Mouse (Mus musculus) liver, adult 10 weeks (tissue): ENCODE data around the gene Ssxb9. TPM values are rescaled to one million over a fixed set of nuclear protein-coding genes. Genes with fewer than 3 reads are reported as not detected.

Experiments used
- polyA plus RNA-seq: library from polyadenylated mRNA; stranded (reverse); fragments of 350-450 nt; fragmentation: Illumina TruSeq; extraction: RNeasy Lipid Tissue Mini Kit (QIAGEN cat#74804); gene quantifications from one replicate; pipeline ENCODE4 v1.2.3, GENCODE M21; 2014; ENCODE audit warnings: low read depth, low replicate concordance

The Ssxb9 gene
- polyA plus RNA-seq: not detected

DNA sequence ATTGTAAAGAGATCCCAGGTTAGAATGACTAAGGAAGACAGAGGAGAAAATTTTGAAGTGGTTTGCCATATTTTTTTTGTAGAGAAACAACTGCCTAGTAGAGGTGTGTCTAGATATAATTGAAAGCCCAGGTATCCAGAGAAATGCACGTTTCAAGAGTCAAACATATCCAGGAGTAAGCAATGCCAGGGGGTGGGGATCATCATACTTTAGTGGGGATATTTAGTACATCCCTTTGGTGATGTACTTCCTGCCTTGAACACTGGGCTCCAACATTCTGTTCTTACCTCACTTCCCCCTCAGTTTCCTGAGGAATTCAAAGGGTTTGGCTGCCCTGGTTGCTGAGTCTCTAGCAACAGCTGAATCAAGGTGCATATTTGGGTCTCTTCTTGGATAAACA, at the start of gene Ssxb9:
Gene Ssxb9 (plus strand): TSS at position 301 of the 400 bp plus-strand sequence.

DNA sequence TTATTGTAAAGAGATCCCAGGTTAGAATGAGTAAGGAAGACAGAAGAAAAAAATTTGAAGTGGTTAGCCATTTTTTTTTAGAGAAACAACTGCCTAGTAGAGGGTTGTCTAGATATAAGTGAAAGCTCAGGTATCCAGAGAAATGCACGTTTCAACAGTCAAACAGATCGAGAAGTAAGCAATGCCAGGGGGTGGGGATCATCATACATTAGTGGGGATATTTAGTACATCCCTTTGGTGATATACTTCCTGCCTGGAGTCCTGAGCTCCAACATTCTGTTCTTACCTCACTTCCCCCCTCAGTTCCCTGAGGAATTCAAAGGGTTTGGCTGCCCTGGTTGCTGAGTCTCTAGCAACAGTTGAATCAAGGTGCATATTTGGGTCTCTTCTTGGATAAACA, 39.7 kb upstream of the Ssxb9 start, which contains the start of gene Ssxb10:
Gene Ssxb10 (plus strand): TSS at position 301 of the 400 bp plus-strand sequence.

DNA sequence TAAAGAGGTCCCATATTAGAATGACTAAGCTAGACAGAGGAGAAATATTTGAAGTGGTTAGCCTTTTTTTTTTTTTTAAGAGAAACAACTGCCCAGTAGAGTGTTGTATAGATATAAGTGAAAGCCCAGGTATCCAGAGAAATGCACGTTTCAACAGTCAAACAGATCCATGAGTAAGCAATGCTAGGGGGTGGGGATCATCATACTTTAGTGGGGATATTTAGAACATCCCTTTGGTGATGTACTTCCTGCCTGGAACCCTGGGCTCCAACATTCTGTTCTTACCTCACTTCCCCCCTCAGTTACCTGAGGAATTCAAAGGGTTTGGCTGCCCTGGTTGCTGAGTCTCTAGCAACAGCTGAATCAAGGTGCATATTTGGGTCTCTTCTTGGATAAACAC, 46.2 kb downstream of the Ssxb9 start, which contains the start of gene Ssxb1:
Gene Ssxb1 (plus strand): TSS at position 301 of the 400 bp plus-strand sequence.

Other genes starting within 250 kb of the Ssxb9 start
- gene Wdr13, start 234.1 kb upstream of the Ssxb9 start, polyA plus RNA-seq: 17.7 TPM
- gene Rbm3, start 221.1 kb upstream of the Ssxb9 start, polyA plus RNA-seq: 91.4 TPM
- gene Tbc1d25, start 190.8 kb upstream of the Ssxb9 start, polyA plus RNA-seq: not detected
- 166 TPM for gene Ebp, start 173.5 kb upstream of the Ssxb9 start, polyA plus RNA-seq
- gene Porcn, start 160.5 kb upstream of the Ssxb9 start, polyA plus RNA-seq: 1.2 TPM
- gene Ftsj1, start 114.6 kb upstream of the Ssxb9 start, polyA plus RNA-seq: 12.4 TPM
- not detected for gene Slc38a5, start 95.8 kb upstream of the Ssxb9 start, polyA plus RNA-seq
- gene Ssxb10, start 39.6 kb upstream of the Ssxb9 start, polyA plus RNA-seq: not detected
- not detected for gene Ssxb1, start 46.3 kb downstream of the Ssxb9 start, polyA plus RNA-seq
- gene Ssxb2, start 94.7 kb downstream of the Ssxb9 start, polyA plus RNA-seq: not detected
- gene Gm14459, start 158.0 kb downstream of the Ssxb9 start, polyA plus RNA-seq: not detected
- not detected for gene Ssxb6, start 181.3 kb downstream of the Ssxb9 start, polyA plus RNA-seq
- not detected for gene Ssxb3, start 224.8 kb downstream of the Ssxb9 start, polyA plus RNA-seq